Mouse (Mus musculus): ENCODE data around the gene Ugt8a.

Ugt8a gene

DNA sequence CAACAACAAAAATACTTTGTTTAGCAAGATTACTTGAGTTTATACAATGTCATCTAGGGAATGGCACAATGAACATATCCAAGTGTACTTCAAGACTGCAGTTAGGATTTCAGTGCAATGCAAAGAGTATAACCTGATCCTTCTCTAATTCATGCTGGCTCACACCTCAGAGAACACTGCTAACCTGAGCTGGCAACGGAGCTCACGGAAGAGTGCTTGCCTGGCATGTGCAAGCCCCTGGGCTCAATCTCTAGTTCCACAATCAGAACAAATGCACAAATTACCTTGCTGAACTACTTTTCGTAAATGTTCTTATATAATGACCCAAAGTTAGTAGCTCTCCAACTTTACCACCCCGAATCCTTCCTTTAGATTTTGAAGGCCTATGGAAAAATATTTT lies 68.5 kb downstream of the Ugt8a start:
- no peak for DNase-seq (ENCODE audit: low spot score)

GRCm38 (mm10) chr3:125861601-125862000 lies 76.8 kb downstream of the Ugt8a start:
- no peak for DNase-seq (ENCODE audit: low spot score)

GRCm38 (mm10) chr3:125849163-125849872 lies 89.1 kb downstream of the Ugt8a start:
- no peak for DNase-seq (ENCODE audit: low spot score)

DNA sequence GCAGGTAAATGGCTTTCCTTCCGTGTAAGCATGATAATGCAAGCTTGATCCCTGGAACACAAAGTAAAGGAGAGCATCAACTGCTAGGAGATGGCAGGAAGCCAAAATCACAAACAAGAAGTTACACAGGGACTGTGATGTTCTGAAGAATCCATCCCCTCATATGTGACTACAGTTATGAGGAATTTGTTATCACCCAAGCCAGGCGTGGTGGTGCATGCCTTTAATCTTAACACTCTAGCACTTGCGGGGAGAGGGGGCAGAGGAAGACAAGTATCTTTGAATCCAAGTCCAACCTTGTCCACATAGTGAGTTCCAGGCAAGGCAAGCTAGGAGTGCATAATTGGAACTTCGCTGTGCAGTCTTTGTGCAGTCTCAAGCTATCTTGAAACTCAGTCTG lies 110.4 kb downstream of the Ugt8a start:
- DNase-seq (ENCODE audit: low spot score), result no peak

GRCm38 (mm10) chr3:125827256-125827655 lies 111.2 kb downstream of the Ugt8a start:
- DNase-seq (ENCODE audit: low spot score), result no peak

GRCm38 (mm10) chr3:125819741-125820140 lies 118.7 kb downstream of the Ugt8a start:
- no peak for DNase-seq (ENCODE audit: low spot score)

Data from ovary, postnatal 10 days (tissue).